Mouse (Mus musculus) hematopoietic multipotent progenitor cell, adult 10-12 weeks (in vitro differentiated cells): Measurements from ENCODE around the gene Clhc1. TPM values are rescaled to one million over a fixed set of nuclear protein-coding genes. Genes with fewer than 3 reads are reported as not detected.

Source experiments
- polyA plus RNA-seq: library from polyadenylated mRNA; stranded (reverse); fragments of >175 nt; gene quantifications from 2 replicates; pipeline ENCODE4 v1.2.3, GENCODE M21; 2012; ENCODE audit warnings: low replicate concordance

Clhc1 gene
- polyA plus RNA-seq = not detected in 2 replicates

GRCm38 (mm10) chr11:29547752-29548503, at the start of gene Clhc1, which contains the start of gene Rps27a:
Gene Clhc1 (plus strand): TSS chr11:29547950.
Gene Rps27a (minus strand): TSS chr11:29548109.

GRCm38 (mm10) chr11:29514682-29515412, 32.9 kb upstream of the Clhc1 start, which contains the start of gene Prorsd1:
Gene Prorsd1 (minus strand): TSS chr11:29515033.

GRCm38 (mm10) chr11:29525988-29526794, 21.6 kb upstream of the Clhc1 start, which contains the start of gene Mtif2:
Gene Mtif2 (plus strand): TSS chr11:29526408.

Other genes with a start within 250 kb of the Clhc1 start
- gene Ccdc88a, start 174.3 kb upstream of the Clhc1 start, polyA plus RNA-seq = 8.6 and 27.6 TPM in 2 replicates
- gene Prorsd1, start 32.9 kb upstream of the Clhc1 start, polyA plus RNA-seq = 0.30 and 14.8 TPM in 2 replicates
- gene Mtif2, start 21.5 kb upstream of the Clhc1 start, polyA plus RNA-seq = 5.2 and 9.2 TPM in 2 replicates
- gene Rps27a, start 159 bp downstream of the Clhc1 start, polyA plus RNA-seq = 30.4 and 125 TPM in 2 replicates
- gene Rtn4, start 145.0 kb downstream of the Clhc1 start, polyA plus RNA-seq = 83.9 and 245 TPM in 2 replicates